17 mouse cellular contexts compared by ENCODE assay signal in genomic region chr10:127453701-127454100, GRCm38 (mm10). TPM values are rescaled to one million over a fixed set of nuclear protein-coding genes. Genes with fewer than 3 reads are reported as not detected.
A peak's percentile ranks its signal among the peaks of the same experiment; 100 is the strongest.
DNase-seq lines count a peak whose midpoint lies in the region; ATAC-seq lines count a peak whose summit lies in the region.
"Had no signal": no experiment of that assay in that cellular context is flagged by ENCODE, and none has a peak within 500 bp of the region (broad histone marks: within the 10 kb centered on the region; RNA-seq: fewer than 3 reads in every experiment).

No protein-coding gene starts in this region.

- ATAC-seq in megakaryocyte-erythroid progenitor cell, adult 5-6 weeks (replicated peaks; ENCODE audit: low FRiP score, low TSS enrichment, poor library complexity, severe bottlenecking): peak; percentile 34; the same call in 1 of the 2 replicates
- ATAC-seq: activated CD4-positive, CD25-positive, alpha-beta regulatory T cell, adult 4 months; forebrain, embryonic 14.5 days; forebrain, embryonic 16.5 days; Patski had no signal

- DNase-seq in 416B (ENCODE audit: low read depth) (peak; percentile 27), R1 (ENCODE audit: low read depth, low spot score) (peak; percentile 93)
- DNase-seq in yolk sac, embryonic 10.5 days (ENCODE audit: low spot score): no peak
- DNase-seq in layer of hippocampus, postnatal 14 days (ENCODE audit: low spot score in 2 of 2): no peak
- DNase-seq: adrenal gland, adult 8-10 months; adrenal gland, postnatal 14 days; adrenal gland, postnatal 36 days; cerebellum, adult 11-12 months; cerebellum, adult 2 months; cerebellum, adult 9-10 months; cerebellum, postnatal 10 days; cerebellum, postnatal 25 days had no signal

RNA-seq across cellular contexts. Expression of gene Stac3, which starts 47.8 kb away (rescaled TPM):
- not detected in 2 replicates for total RNA-seq in megakaryocyte-erythroid progenitor cell, adult 5-6 weeks (2014; fragmentation: Nextera tagmentation)
- total RNA-seq in megakaryocyte-erythroid progenitor cell, adult 5-6 weeks (2017): not detected in 2 replicates
- 1 to 10 TPM; 5.0 to 6.4 TPM for total RNA-seq in layer of hippocampus, postnatal 14 days (2021)

Comparison
In these comparisons a context has a peak if more than half of its experiments do, and no peak if none do; other contexts are left out.
1. DNase-seq: peak in 416B (single experiment) and R1 (single experiment); none in yolk sac, embryonic 10.5 days (single experiment) and layer of hippocampus, postnatal 14 days (0 of 2).
2. RNA of gene Stac3, which starts 47.8 kb away (total RNA-seq): 5.0 to 6.4 TPM in layer of hippocampus, postnatal 14 days; not detected in megakaryocyte-erythroid progenitor cell, adult 5-6 weeks; every median in the first group is over 4 times any median in the second.